Mouse (Mus musculus) G1E (cell line): Measurements from ENCODE around the gene Nudt8.

Experiments
- CTCF ChIP-seq: IDR thresholded peaks from 2 replicates; pipeline ENCODE4 v1.5.1; 2012; ENCODE audit warnings: low read depth, low read length, inconsistent platforms, mixed read lengths
- GATA1 ChIP-seq: IDR thresholded peaks from 2 replicates; pipeline ENCODE4 v1.6.1; 2012; ENCODE audit warnings: borderline replicate concordance, low read length, inconsistent platforms, mixed read lengths

DNA sequence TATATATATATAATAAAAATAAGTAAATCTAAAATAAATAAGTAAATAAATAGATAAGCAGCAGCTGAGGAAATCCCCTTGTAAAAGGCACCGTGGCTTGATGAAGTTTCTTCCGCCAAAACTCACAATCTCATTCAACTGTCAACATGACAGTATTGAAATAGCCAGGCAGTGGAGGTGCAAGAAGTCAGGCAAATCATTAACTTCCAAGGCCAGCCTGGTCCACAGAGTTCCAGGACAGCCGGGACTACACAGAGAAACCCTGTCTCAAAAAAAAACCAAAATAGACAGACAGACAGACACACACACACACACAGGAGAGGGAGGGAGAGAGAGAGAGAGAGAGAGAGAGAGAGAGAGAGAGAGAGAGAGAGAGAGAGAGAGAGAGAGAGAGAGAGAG, 32.9 kb downstream of the Nudt8 start:
- TF ChIP-seq CTCF (no peak), GATA1 (no peak)
